Mouse (Mus musculus): ENCODE measurements around the gene Gpr107. TPM values are rescaled to one million over a fixed set of nuclear protein-coding genes. Genes with fewer than 3 reads are reported as not detected.

Gene Gpr107
- 18.9 TPM for polyA plus RNA-seq (2014; fragmentation: Illumina TruSeq; extraction: RNeasy Lipid Tissue Mini Kit (QIAGEN cat#74804); ENCODE audit: low read depth, low replicate concordance)

GRCm38 (mm10) chr2:31151892-31152812 is at the start of gene Gpr107:
Gene Gpr107, plus strand, starts transcription at chr2:31152316.

GRCm38 (mm10) chr2:31141867-31142454 is 10.2 kb upstream of the Gpr107 start, which contains the start of gene Fnbp1:
Gene Fnbp1, minus strand, starts transcription at chr2:31142008.

GRCm38 (mm10) chr2:31245491-31246141 is 93.5 kb downstream of the Gpr107 start, which contains the start of gene Ncs1:
Gene Ncs1, plus strand, starts transcription at chr2:31245823.

Other genes starting within 250 kb of the Gpr107 start
- 2.0 TPM for gene Ptges, start 222.5 kb upstream of the Gpr107 start, polyA plus RNA-seq (2014; fragmentation: Illumina TruSeq; extraction: RNeasy Lipid Tissue Mini Kit (QIAGEN cat#74804); ENCODE audit: low read depth, low replicate concordance)
- 28.6 TPM for gene Tor1b, start 199.4 kb upstream of the Gpr107 start, polyA plus RNA-seq (2014; fragmentation: Illumina TruSeq; extraction: RNeasy Lipid Tissue Mini Kit (QIAGEN cat#74804); ENCODE audit: low read depth, low replicate concordance)
- gene Tor1a, start 184.4 kb upstream of the Gpr107 start, polyA plus RNA-seq (2014; fragmentation: Illumina TruSeq; extraction: RNeasy Lipid Tissue Mini Kit (QIAGEN cat#74804); ENCODE audit: low read depth, low replicate concordance) = 17.3 TPM
- gene BC005624, start 170.1 kb upstream of the Gpr107 start, polyA plus RNA-seq (2014; fragmentation: Illumina TruSeq; extraction: RNeasy Lipid Tissue Mini Kit (QIAGEN cat#74804); ENCODE audit: low read depth, low replicate concordance) = 32.4 TPM
- 39.1 TPM for gene Usp20, start 170.0 kb upstream of the Gpr107 start, polyA plus RNA-seq (2014; fragmentation: Illumina TruSeq; extraction: RNeasy Lipid Tissue Mini Kit (QIAGEN cat#74804); ENCODE audit: low read depth, low replicate concordance)
- gene Fnbp1, start 10.3 kb upstream of the Gpr107 start, polyA plus RNA-seq (2014; fragmentation: Illumina TruSeq; extraction: RNeasy Lipid Tissue Mini Kit (QIAGEN cat#74804); ENCODE audit: low read depth, low replicate concordance) = 43.1 TPM
- 5.1 TPM for gene Ncs1, start 93.5 kb downstream of the Gpr107 start, polyA plus RNA-seq (2014; fragmentation: Illumina TruSeq; extraction: RNeasy Lipid Tissue Mini Kit (QIAGEN cat#74804); ENCODE audit: low read depth, low replicate concordance)
- gene Hmcn2, start 162.1 kb downstream of the Gpr107 start, polyA plus RNA-seq (2014; fragmentation: Illumina TruSeq; extraction: RNeasy Lipid Tissue Mini Kit (QIAGEN cat#74804); ENCODE audit: low read depth, low replicate concordance) = 8.5 TPM